Mouse (Mus musculus) liver, adult 2 months (tissue): ENCODE data around the gene Trpc1.

ENCODE experiments used
- CTCF ChIP-seq: fragments of 200-500 bp; IDR thresholded peaks from 2 replicates; pipeline ENCODE4 v1.5.1; 2011; ENCODE audit warnings: low read depth, low read length, control low read depth
- POLR2A ChIP-seq: fragments of 200-500 bp; IDR thresholded peaks from 2 replicates; pipeline ENCODE4 v1.6.1; 2011; ENCODE audit warnings: low read length, control low read depth; ENCODE audit not compliant: insufficient read depth; ENCODE audit errors: extremely low read depth

GRCm38 (mm10) chr9:95693528-95694100 is 56.6 kb downstream of the Trpc1 start:
- TF ChIP-seq CTCF (no peak), POLR2A (no peak)
